Mouse (Mus musculus): Measurements from ENCODE around the gene Zfyve28. TPM values are rescaled to one million over a fixed set of nuclear protein-coding genes. Genes with fewer than 3 reads are reported as not detected.

The Zfyve28 gene
- total and polyA plus RNA-seq, 3 experiments = 0.12 to 0.14 TPM; not detected in 1

DNA sequence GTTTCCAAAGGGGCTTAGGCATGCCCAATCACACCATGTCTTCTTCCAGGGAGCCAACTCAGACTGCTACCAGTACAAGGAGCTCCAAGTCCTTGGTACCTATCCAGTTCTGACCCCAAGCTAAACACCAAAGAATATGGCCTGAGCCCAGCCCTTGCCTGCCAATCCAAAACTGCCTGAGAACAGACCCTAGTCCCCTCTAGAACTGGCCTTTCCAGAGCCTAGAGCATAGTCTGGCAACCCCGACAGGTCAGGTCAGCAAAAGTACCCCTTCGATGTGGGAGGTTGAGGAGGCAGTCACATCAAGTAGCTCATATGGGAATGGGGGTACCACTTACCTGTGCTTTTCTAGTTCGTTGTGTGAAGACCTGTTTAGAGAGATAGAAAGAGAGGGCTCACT, 104.3 kb downstream of the Zfyve28 start:
- Histone ChIP-seq H3K36me3 (ENCODE audit: control insufficient read depth in 1 of 2, insufficient read depth in 2 of 2, low read length in 2 of 2) (peaks cover 0 to 6% of the 10 kb centered on the region in 2 experiments; a peak in 2 of 4 replicates), H3K9ac (ENCODE audit: control insufficient read depth, low read depth, low read length, poor library complexity, severe bottlenecking) (no peak overlapping the region), H3K27ac (ENCODE audit: control insufficient read depth, low read depth, low read length) (no peak overlapping the region), H3K79me2 (ENCODE audit: control insufficient read depth, insufficient read depth, low read length, poor library complexity) (peaks cover 3% of the 10 kb centered on the region; the same call in 1 of the 2 replicates), H3K9me3 (replicated peaks; ENCODE audit: insufficient read depth, low read length) (no peaks in the 10 kb centered on the region), H3K27me3 (ENCODE audit: control insufficient read depth in 1 of 2, insufficient read depth in 2 of 2, low read length in 2 of 2) (no peaks in the 10 kb centered on the region), H3K4me3 (ENCODE audit: control insufficient read depth in 1 of 2, insufficient read depth in 1 of 2, low read depth in 2 of 2, low read length in 2 of 2) (no peak overlapping the region), H3K4me1 (ENCODE audit: control insufficient read depth in 1 of 2, insufficient read depth in 2 of 2, low read length in 2 of 2) (peaks cover 0 to 20% of the 10 kb centered on the region in 2 experiments; a peak in 2 of 4 replicates)
- no peak for TF ChIP-seq POLR2A (IDR thresholded peaks at IDR 0.05; ENCODE audit: control insufficient read depth in 1 of 2, insufficient read depth in 1 of 2, low read depth in 1 of 2, low read length in 2 of 2, poor library complexity in 1 of 2)
- no peak for TF ChIP-seq CTCF (IDR thresholded peaks at IDR 0.05 in 2 of 3, conservative IDR thresholded peaks at IDR 0.05 in 1 of 3; ENCODE audit: control insufficient read depth in 1 of 3, insufficient read depth in 1 of 3, low read depth in 2 of 3, low read length in 3 of 3, poor library complexity in 1 of 3, severe bottlenecking in 1 of 3)
- TF ChIP-seq GABPA (IDR thresholded peaks at IDR 0.05; ENCODE audit: low read depth, low read length) = no peak
- no peak for TF ChIP-seq ZMIZ1 (IDR thresholded peaks at IDR 0.05; ENCODE audit: low read depth, low read length)
- no peak for TF ChIP-seq HCFC1 (IDR thresholded peaks at IDR 0.05; ENCODE audit: low read depth, low read length)
- no peak for TF ChIP-seq MYC (IDR thresholded peaks at IDR 0.05; ENCODE audit: low read depth, low read length)
- TF ChIP-seq RCOR1 (IDR thresholded peaks at IDR 0.05; ENCODE audit: low read depth, low read length) = no peak
- TF ChIP-seq USF1 (IDR thresholded peaks at IDR 0.05; ENCODE audit: low read depth, low read length) = no peak
- TF ChIP-seq ZNF384 (IDR thresholded peaks at IDR 0.05; ENCODE audit: low read depth, low read length) = no peak
- TF ChIP-seq MAX (IDR thresholded peaks at IDR 0.05; ENCODE audit: low read length) = no peak
- no peak for TF ChIP-seq RAD21 (IDR thresholded peaks at IDR 0.05; ENCODE audit: low read depth, low read length)
- TF ChIP-seq ELF1 (IDR thresholded peaks at IDR 0.05; ENCODE audit: low read depth, low read length) = no peak
- TF ChIP-seq GATA1 (IDR thresholded peaks at IDR 0.05; ENCODE audit: low read depth, low read length) = no peak
- no peak for TF ChIP-seq JUND (IDR thresholded peaks at IDR 0.05; ENCODE audit: low read depth, low read length)
- no peak for DNase-seq (ENCODE audit: low read depth, low spot score)

DNA sequence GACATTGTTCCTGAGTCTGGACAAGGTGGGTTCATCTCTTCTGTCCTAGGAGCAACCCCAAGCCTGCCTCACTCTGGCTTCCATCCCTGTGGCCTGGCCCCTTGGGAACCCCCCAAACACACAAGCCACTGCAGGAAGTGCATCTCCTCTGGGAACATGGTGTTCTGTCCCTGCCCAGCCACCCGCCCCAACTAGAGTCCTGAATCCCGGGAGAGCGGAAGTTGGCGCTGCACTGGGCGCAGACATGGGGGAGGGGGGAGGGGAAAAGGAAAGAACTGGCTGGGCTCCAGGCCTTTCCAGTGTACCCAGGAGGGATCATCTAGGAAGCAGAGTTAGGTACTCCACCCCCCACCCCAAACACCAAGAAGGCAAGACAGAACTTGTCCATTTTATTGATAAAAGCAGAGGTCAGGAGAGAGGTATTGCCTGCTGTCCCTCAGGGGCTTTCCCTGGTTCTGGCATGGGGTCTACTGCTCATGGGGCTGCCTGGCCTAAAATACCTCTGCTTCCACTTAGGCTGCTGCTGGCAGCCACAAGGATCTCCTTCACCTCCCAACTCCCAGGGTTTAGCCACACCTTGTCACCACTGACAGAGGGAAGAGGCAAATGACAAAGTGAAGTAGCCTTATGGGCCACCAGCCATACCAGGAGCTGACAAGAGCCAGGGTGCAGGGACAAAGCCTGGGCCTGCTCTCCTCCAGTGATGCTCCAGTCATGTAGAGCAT, 104.9 kb downstream of the Zfyve28 start:
- Histone ChIP-seq H3K4me1 (ENCODE audit: control insufficient read depth in 1 of 2, insufficient read depth in 2 of 2, low read length in 2 of 2) (peaks cover 0 to 13% of the 10 kb centered on the region in 2 experiments; a peak in 1 of 4 replicates), H3K9me3 (replicated peaks; ENCODE audit: insufficient read depth, low read length) (no peaks in the 10 kb centered on the region), H3K27ac (ENCODE audit: control insufficient read depth, low read depth, low read length) (no peak overlapping the region), H3K79me2 (ENCODE audit: control insufficient read depth, insufficient read depth, low read length, poor library complexity) (peaks cover 3% of the 10 kb centered on the region; the same call in 1 of the 2 replicates), H3K36me3 (ENCODE audit: control insufficient read depth in 1 of 2, insufficient read depth in 2 of 2, low read length in 2 of 2) (no peaks in the 10 kb centered on the region; a peak in 1 of 4 replicates), H3K27me3 (ENCODE audit: control insufficient read depth in 1 of 2, insufficient read depth in 2 of 2, low read length in 2 of 2) (no peaks in the 10 kb centered on the region), H3K9ac (ENCODE audit: control insufficient read depth, low read depth, low read length, poor library complexity, severe bottlenecking) (no peak overlapping the region), H3K4me3 (ENCODE audit: control insufficient read depth in 1 of 2, insufficient read depth in 1 of 2, low read depth in 2 of 2, low read length in 2 of 2) (no peak overlapping the region)
- TF ChIP-seq SIN3A (IDR thresholded peaks at IDR 0.05; ENCODE audit: low read length) (no peak), USF1 (IDR thresholded peaks at IDR 0.05; ENCODE audit: low read depth, low read length) (no peak), SMC3 (IDR thresholded peaks at IDR 0.05; ENCODE audit: low read depth, low read length) (no peak), BHLHE40 (IDR thresholded peaks at IDR 0.05; ENCODE audit: borderline replicate concordance, low read depth, low read length) (no peak), GABPA (IDR thresholded peaks at IDR 0.05; ENCODE audit: low read depth, low read length) (no peak), ZKSCAN1 (IDR thresholded peaks at IDR 0.05; ENCODE audit: low read depth, low read length) (no peak), ZMIZ1 (IDR thresholded peaks at IDR 0.05; ENCODE audit: low read depth, low read length) (no peak), ELF1 (IDR thresholded peaks at IDR 0.05; ENCODE audit: low read depth, low read length) (no peak), KAT2A (conservative IDR thresholded peaks at IDR 0.05; ENCODE audit: low read depth, low read length) (no peak), ETS1 (IDR thresholded peaks at IDR 0.05; ENCODE audit: low read depth, low read length) (no peak), ZNF384 (IDR thresholded peaks at IDR 0.05; ENCODE audit: low read depth, low read length) (no peak), TCF12 (IDR thresholded peaks at IDR 0.05; ENCODE audit: low read depth, low read length) (no peak), POLR2AphosphoS2 (IDR thresholded peaks at IDR 0.05; ENCODE audit: low read length) (no peak), MAX (IDR thresholded peaks at IDR 0.05; ENCODE audit: low read length) (no peak), ZC3H11A (IDR thresholded peaks at IDR 0.05; ENCODE audit: low read depth, low read length) (no peak), MYB (IDR thresholded peaks at IDR 0.05; ENCODE audit: low read depth, low read length) (no peak), JUND (IDR thresholded peaks at IDR 0.05; ENCODE audit: low read depth, low read length) (no peak), NELFE (IDR thresholded peaks at IDR 0.05; ENCODE audit: low read depth, low read length) (no peak), HCFC1 (IDR thresholded peaks at IDR 0.05; ENCODE audit: low read depth, low read length) (no peak), POLR2A (IDR thresholded peaks at IDR 0.05; ENCODE audit: control insufficient read depth in 1 of 2, insufficient read depth in 1 of 2, low read depth in 1 of 2, low read length in 2 of 2, poor library complexity in 1 of 2) (no peak)
- no peak for DNase-seq (ENCODE audit: low read depth, low spot score)

Measured in MEL (cell line).